Mouse (Mus musculus): Measurements from ENCODE around the gene Coro7. TPM values are rescaled to one million over a fixed set of nuclear protein-coding genes. Genes with fewer than 3 reads are reported as not detected.

Gene Coro7
- 74.9 and 85.8 TPM in 2 replicates for polyA plus RNA-seq (2012; rRNA removed)

GRCm38 (mm10) chr16:4679121-4680018 lies at the start of gene Coro7:
Coro7 (minus strand) TSS chr16:4679777.

GRCm38 (mm10) chr16:4725780-4726527 lies 46.4 kb upstream of the Coro7 start, which contains the start of gene Hmox2:
Hmox2 (plus strand) TSS chr16:4726361.

GRCm38 (mm10) chr16:4718753-4719518 lies 39.4 kb upstream of the Coro7 start, which contains the start of gene Nmral1:
Nmral1 (minus strand) TSS chr16:4719356.

GRCm38 (mm10) chr16:4639831-4640237 lies 39.7 kb downstream of the Coro7 start, which contains the start of the genes Vasn and Dnaja3:
Vasn (plus strand) TSS chr16:4639941.
Dnaja3 (plus strand) TSS chr16:4639989.

DNA sequence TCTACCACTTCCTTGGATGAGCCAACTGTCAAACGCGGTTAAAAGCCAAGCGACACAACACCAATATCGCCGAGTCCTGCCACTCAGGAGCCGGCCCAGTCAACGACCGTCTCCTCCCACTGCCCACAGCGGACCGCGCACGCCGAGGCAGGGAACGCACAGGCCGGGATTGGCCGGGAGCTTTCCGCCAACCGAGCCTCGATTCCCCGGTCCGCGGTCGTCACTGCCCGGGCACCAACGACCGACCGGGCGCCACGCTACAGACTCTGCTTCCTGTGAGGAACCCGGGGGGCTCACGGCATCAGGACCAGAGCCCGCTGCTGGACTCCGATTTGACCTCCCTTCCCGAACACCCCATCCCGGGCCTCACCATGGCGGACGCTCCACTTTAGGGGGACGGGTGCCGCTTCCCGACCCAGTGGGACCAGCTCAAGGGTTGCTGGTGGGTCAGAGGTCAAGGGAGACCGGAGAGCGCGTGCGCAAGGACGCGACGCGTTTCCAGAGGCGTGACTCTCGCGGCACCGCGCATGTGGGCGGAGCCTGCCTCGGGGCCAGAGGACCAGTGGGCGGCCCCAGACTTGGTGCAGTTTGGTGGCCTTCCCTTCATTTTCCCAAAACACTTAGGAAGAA lies 55.0 kb downstream of the Coro7 start, which contains the start of gene Pam16:
Pam16 (minus strand) TSS at position 508 of the 630 bp plus-strand sequence.

DNA sequence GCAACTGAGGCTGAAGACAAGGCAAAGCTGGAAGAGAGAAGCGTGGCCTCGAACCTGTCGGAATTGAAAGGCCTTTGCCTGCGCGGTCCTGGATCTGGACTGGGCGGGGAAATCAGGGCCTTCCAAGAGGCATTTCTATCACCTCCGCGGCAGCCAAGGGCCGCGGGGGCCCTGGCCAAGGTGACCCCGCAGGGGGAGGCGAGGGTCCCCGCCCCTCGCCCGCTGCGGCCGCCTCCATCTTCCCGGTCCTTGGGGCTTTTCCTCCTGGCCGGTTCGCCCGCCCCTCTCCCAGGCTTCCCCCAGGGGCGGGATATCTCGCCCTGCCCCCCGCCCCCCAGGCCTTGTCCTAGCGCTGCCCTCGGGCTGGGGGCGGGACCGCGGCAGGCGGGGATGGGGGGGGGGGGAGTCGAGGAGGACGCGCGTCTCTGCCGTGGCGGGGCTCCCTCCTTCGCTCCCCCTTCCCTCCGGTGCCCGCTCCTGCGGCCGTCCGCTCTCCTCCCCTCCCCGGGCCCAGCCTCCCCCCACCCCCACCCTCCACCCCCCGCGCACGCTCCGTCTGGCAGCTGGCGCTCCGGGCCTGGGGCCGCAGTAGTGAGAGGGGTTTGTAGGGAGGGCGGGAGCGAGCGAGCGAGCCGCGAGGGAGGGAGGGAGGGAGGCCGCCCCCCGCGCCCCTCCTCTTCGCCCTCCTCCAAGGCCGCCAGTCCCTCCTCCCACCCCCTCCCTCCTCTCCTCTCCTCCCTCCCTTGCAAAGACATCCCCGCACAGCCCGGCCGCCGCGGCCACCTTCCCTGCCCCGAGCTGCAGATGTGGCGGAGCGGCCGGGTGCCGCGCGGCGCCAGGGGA lies 85.4 kb downstream of the Coro7 start, which contains the start of gene Glis2:
Glis2 (plus strand) TSS at position 743 of the 843 bp plus-strand sequence.

Other genes starting within 250 kb of the Coro7 start
- 28.7 and 32.2 TPM in 2 replicates for gene Srl, start 138.0 kb downstream of the Coro7 start, polyA plus RNA-seq (2012; rRNA removed)
- 10.4 and 14.4 TPM in 2 replicates for gene Tfap4, start 119.9 kb downstream of the Coro7 start, polyA plus RNA-seq (2012; rRNA removed)
- 26.6 and 28.7 TPM in 2 replicates for gene Glis2, start 85.1 kb downstream of the Coro7 start, polyA plus RNA-seq (2012; rRNA removed)
- 142 and 153 TPM in 2 replicates for gene Pam16, start 54.8 kb downstream of the Coro7 start, polyA plus RNA-seq (2012; rRNA removed)
- 4.6 and 7.2 TPM in 2 replicates for gene Vasn, start 39.8 kb downstream of the Coro7 start, polyA plus RNA-seq (2012; rRNA removed)
- 30.2 and 30.7 TPM in 2 replicates for gene Dnaja3, start 39.8 kb downstream of the Coro7 start, polyA plus RNA-seq (2012; rRNA removed)
- 63.9 and 70.2 TPM in 2 replicates for gene Nmral1, start 39.6 kb upstream of the Coro7 start, polyA plus RNA-seq (2012; rRNA removed)
- gene Hmox2, start 46.6 kb upstream of the Coro7 start, polyA plus RNA-seq (2012; rRNA removed) = 69.5 and 71.9 TPM in 2 replicates
- gene Cdip1, start 110.5 kb upstream of the Coro7 start, polyA plus RNA-seq (2012; rRNA removed) = 99.1 and 101 TPM in 2 replicates
- not detected in 2 replicates for gene 4930562C15Rik, start 155.6 kb upstream of the Coro7 start, polyA plus RNA-seq (2012; rRNA removed)
- gene Ubald1, start 200.5 kb upstream of the Coro7 start, polyA plus RNA-seq (2012; rRNA removed) = 26.7 and 30.4 TPM in 2 replicates
- 146 and 156 TPM in 2 replicates for gene Mgrn1, start 206.5 kb upstream of the Coro7 start, polyA plus RNA-seq (2012; rRNA removed)